Mouse (Mus musculus) brain, adult 2 months (tissue): ENCODE measurements around the gene Gclc.
A peak's percentile ranks its signal among the peaks of the same experiment; 100 is the strongest.
"Not testable (repeated sequence)": the region's sequence is repeated elsewhere in the genome, so short reads cannot be mapped to it uniquely, and the experiment has no call there.

ENCODE experiments used
- DNase-seq: peaks from one replicate; pipeline ENCODE4 v3.0.0; 2011; ENCODE audit warnings: low read depth, low spot score

Gene Gclc

GRCm38 (mm10) chr9:77746315-77746714 lies 8.0 kb upstream of the Gclc start:
- no peak for DNase-seq

- not testable (repeated sequence) for DNase-seq
These were observed 6.0 kb upstream of the Gclc start for GRCm38 (mm10) chr9:77748292-77748691.

GRCm38 (mm10) chr9:77750133-77751060 lies 3.9 kb upstream of the Gclc start:
- peak; percentile 97 for DNase-seq

GRCm38 (mm10) chr9:77751091-77751521 lies 3.2 kb upstream of the Gclc start:
- DNase-seq: no peak

DNA sequence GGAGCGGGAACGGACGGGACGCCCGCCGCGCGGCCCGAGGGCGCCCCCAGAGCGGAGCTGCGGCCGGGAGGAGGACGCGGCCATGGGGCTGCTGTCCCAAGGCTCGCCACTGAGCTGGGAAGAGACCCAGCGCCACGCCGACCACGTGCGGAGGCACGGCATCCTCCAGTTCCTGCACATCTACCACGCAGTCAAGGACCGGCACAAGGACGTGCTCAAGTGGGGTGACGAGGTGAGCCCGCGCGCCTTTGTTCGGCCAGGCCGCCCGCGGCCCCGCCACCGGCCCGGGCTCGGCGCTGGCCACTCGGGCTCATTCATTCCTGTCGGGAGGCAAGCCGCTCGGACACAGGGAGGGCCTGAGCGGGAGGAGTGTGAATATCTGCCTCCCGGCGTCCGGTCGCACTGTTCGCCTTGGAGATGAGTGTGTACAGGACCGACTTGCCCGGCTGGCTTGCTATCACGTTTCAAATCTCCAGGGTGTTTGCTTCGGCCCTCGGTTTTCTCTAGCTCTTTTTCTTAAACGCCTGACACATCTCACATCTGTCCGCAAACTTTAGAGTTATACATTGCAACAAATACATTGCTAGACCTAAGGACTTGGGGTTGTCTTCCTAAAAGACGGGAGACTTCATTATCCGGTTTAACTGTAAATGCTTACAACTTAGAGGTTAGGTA lies 530 bp downstream of the Gclc start:
- DNase-seq: peak; percentile 84

DNA sequence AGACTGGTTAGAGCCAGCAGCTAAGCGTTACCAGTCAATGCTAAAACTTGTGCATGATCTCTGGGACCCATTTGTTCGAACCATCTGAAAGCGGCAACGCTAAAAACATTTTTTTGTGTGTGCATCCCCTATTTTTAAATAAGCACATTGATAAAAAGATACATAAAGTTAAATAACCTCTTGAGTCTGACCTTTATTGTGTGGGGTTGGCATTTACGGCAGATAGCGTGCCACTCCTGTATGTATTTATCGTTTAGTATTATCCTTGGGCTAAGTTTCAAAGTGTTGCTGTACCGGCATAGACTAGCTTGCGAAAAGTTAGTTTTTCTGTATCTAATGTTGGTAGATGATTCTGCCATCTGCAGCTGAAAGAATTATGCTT lies 1.1 kb downstream of the Gclc start:
- DNase-seq: no peak

GRCm38 (mm10) chr9:77756076-77756475 lies 1.7 kb downstream of the Gclc start:
- peak; percentile 68 for DNase-seq

DNA sequence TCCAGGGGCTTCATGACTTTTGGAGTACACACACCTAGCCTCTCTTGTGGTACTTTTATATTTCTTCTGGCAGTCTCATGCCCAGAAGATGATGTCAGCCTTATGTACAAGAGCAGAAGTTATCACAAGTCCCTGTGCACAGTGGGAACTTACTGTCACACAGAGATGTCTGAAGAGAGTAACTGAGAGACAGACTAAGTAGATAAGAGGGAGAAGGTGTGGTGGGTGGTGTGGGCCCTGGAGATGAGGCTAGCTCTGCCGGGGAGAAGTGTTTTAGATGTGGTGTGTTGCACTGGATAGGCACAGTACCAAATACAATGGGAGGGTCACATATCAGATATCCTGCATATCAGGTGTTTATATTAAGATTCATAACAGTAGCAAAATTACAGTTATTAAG lies 3.0 kb downstream of the Gclc start:
- no peak for DNase-seq

DNA sequence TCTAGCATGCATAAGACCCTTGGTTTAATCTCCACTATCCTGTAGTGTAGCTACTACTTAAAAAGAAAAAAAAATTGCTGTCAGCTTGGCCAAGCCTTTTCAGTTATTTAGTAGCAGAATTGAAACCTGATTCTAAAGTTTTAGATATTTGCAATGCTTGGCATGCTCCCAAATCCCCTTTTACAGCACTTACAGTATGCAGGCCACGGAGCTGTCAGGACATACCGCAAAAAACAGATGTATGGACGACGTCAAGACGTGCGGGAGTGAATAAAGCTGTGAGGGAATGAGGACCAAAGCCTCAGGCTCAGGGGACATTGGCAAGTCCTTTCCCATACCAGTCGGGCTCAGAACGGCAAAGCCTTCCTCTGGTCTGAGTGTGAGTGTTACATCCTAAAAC lies 4.1 kb downstream of the Gclc start:
- DNase-seq: no peak

DNA sequence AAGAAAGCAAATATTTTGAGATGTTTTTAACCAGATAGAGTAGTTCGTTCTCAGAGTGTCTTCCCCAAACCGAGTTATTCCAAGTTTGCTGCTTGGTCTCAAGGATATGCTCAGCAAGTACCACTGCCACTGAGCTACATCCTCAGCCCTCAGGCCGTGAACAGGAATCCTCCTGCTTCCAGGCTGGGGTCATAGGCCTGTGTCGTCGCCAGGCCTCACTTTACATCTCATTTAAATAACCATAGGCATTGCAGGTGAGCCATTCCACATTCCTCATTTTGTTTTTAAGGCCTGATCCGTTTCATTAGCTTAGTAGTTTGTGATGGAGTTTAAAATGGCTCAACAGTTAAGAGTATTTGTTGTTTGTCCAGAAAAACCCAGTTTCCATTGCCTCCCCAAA lies 4.8 kb downstream of the Gclc start:
- DNase-seq: no peak

DNA sequence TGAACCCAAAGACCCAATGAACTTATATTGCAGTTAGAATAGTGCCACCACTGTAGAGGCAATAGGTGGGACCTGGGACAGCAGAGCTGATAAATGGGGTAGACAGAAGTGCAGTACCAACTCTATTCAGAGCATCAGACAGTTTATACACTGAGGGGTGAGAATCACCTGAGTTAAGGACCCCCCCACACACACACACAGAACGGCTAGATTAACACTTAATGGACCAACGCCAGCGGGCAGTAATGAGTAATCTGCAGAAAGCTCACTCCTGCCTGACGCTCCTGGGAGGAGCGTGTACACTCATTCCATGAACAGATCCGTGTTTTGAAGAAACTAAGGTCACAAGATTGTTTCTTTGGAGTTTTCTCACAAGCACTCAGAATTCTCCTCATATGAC lies 5.4 kb downstream of the Gclc start:
- DNase-seq: no peak

GRCm38 (mm10) chr9:77766218-77766617 lies 11.9 kb downstream of the Gclc start:
- DNase-seq: no peak

- no peak for DNase-seq
These were observed 12.4 kb downstream of the Gclc start for GRCm38 (mm10) chr9:77766767-77767166.

DNA sequence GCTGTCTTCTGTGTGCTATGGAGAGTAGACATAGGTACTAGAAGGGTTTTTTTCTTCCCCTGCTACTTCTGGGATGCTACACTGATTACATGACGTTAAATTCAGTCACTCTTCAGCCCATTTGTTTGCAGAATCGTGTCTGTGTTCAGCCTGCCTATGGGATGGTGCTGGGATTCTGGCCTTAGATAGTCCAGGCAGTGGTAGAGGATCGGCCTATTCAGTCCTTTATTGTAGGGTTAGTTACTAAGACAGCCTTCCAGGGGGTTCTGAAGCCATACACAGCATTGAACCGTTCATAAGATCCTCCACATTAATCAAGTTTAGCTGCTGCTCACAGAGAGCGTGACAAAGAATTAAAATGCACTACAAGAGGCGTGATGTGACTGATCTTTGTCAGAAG lies 16.6 kb downstream of the Gclc start:
- DNase-seq: no peak

GRCm38 (mm10) chr9:77771330-77771729 lies 17.0 kb downstream of the Gclc start:
- peak; percentile 56 for DNase-seq

DNA sequence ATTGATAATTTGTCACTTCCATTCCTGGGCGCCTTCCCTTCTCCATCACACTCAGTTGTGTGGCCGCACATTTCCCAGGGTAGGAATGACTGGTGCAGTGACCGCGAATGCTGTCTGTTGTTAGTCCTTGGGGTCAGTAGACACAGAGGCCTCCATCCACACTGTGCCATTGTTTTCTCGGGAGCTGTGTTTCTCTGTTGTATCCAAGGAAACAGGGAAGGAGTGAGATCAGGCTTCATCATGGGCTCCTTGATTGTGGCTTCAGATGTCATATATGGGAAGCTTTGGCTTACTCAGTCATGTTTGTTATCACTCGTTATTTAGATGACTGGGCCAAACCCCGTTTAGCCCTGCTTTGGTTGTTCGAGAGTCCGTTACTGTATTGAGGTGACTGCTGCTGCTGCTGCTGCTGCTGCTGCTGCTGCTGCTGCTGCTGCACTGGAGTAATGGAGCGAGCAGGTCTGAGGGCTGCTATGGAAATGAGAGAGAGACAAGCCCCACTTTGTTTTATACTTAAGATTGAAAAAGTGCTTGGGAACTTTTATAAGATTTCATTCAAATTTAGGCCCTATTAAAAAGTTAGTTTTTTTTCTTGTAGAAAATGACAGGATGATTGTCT lies 17.5 kb downstream of the Gclc start:
- peak; percentile 34 for DNase-seq

GRCm38 (mm10) chr9:77776720-77777515 lies 22.6 kb downstream of the Gclc start:
- DNase-seq: peak; percentile 36

DNA sequence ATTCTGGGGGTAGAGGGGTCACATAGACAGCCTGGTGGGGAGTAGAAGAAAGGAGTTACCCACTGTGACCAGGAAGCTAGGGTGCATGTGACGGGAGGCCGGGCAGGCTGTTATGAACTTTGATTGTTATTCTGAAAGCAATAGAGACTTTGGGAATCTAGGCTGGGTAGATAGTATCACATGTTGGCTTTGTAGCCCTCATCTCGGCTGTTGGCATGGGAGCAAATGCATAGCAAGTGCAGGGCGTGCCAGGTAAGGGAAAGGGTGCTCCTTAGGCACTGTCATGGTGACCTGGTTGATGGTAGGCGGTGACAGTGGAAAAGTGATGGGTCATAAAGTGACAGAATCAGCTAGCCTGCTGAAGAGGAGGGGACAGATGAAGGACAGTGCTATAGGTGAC lies 23.3 kb downstream of the Gclc start:
- DNase-seq: no peak

DNA sequence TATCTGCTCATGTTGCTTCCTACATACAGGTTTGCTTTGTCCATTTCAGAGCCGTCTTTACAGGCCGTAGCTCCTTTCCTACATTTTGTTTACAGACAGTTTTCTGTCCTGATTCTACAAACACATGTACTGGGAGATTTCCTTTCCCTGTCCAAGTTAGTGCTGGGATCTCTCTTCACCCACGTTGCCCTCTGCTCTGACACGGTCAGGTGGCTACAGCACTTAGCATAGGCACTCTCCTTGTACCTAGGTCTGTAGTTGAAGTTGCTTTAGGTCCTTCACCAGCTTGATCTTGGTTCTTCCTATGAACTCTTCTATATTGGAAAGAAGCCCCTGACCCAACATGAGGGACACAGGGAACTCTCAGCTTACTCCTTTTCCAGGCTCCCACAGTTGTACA lies 25.4 kb downstream of the Gclc start:
- no peak for DNase-seq

DNA sequence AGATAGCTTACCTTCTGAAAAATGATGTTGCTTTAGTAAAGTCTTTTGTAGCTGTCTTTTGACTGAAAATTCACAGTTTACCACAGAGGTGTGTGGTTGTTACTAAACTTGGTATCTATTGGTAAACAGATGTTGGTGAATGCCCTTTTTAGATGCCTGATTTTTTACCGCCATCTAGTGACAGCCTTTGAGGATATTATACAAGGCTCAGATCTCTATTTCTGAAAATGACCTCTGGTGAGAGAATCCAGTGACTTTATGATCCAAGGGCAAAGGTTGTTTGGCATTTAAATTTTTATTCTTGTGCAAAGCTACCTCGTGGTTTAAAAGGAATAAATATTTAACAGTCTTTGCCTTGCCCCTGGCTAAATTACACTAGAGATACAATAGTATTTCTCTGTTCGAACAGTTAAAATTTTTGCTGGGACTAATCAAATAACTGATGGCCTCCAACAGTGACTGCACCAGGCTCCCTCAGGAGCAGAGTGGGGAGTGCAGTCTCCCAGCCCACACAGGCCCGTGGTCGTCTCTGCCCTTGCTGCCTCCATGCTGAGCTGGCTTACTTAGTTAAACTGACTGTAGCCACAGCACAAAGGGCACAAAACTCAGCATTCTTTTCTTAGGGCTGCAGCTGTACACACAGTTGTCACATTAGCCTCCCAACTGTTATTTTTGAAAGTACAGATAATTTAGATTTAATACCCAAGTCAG lies 27.3 kb downstream of the Gclc start:
- DNase-seq: peak; percentile 51

- no peak for DNase-seq
These were observed 27.9 kb downstream of the Gclc start for GRCm38 (mm10) chr9:77782201-77782600.
